Mouse (Mus musculus) testis, adult 2 months (tissue): Measurements from ENCODE around the gene Lsm11. TPM values are rescaled to one million over a fixed set of nuclear protein-coding genes. Genes with fewer than 3 reads are reported as not detected.

Source experiments
- H3K27ac ChIP-seq: fragments of 200-500 bp; 2 replicates; pipeline ENCODE4 v1.5.1; 2012; ENCODE audit warnings: low read depth, low read length; ENCODE audit not compliant: control insufficient read depth, insufficient read depth
- H3K27me3 ChIP-seq: fragments of 200-500 bp; 2 replicates; pipeline ENCODE4 v1.6.1; 2012; ENCODE audit warnings: mild to moderate bottlenecking, low read length, moderate library complexity; ENCODE audit not compliant: control insufficient read depth, insufficient read depth
- H3K36me3 ChIP-seq: fragments of 200-500 bp; 2 replicates; pipeline ENCODE4 v1.6.1; 2012; ENCODE audit warnings: mild to moderate bottlenecking, low read length; ENCODE audit not compliant: control insufficient read depth, insufficient read depth
- H3K4me1 ChIP-seq: fragments of 200-500 bp; 2 replicates; pipeline ENCODE4 v1.6.1; 2012; ENCODE audit warnings: low read length; ENCODE audit not compliant: control insufficient read depth, insufficient read depth
- H3K4me3 ChIP-seq: fragments of 200-500 bp; 2 replicates; pipeline ENCODE4 v1.5.1; 2012; ENCODE audit warnings: low read depth, mild to moderate bottlenecking, low read length, moderate library complexity, mixed read lengths; ENCODE audit not compliant: control insufficient read depth
- CTCF ChIP-seq: fragments of 200-500 bp; IDR thresholded peaks from 2 replicates; pipeline ENCODE4 v1.5.1; 2012; ENCODE audit warnings: low read depth, mild to moderate bottlenecking, inconsistent platforms, low read length, moderate library complexity; ENCODE audit not compliant: control insufficient read depth, insufficient read depth, insufficient replicate concordance
- POLR2A ChIP-seq: fragments of 200-500 bp; IDR thresholded peaks from 2 replicates; pipeline ENCODE4 v1.6.1; 2012; ENCODE audit warnings: low read depth, mild to moderate bottlenecking, inconsistent platforms, low read length, moderate library complexity; ENCODE audit not compliant: control insufficient read depth
- polyA plus RNA-seq: library from polyadenylated mRNA; depleted of rRNA; stranded (reverse); fragments of >200 nt; gene quantifications from 2 replicates; pipeline ENCODE4 v1.2.3, GENCODE M21; 2012

Gene Lsm11
- polyA plus RNA-seq, 1 experiment, result 1.5 TPM

DNA sequence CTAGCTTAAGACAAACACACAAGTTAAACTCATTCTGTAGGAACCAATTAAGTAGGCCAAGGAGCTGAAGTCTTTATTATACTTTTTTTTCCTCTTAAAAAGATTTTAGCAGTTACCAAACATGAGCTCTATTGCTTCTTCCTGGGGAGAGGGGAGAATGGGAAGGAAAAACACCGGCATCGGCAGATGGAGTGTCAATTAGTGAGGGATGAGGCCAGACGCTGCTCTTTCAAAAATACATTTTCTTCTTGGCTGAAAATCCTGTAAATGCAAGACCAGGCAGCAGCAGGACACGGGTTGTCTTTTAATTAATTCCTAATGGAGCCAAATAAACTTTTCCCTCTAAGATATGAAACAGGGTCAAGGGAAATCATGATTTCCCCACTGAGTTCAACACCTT lies 2.1 kb upstream of the Lsm11 start:
- peaks cover 8% of the 10 kb centered on the region for H3K4me1 ChIP-seq
- peaks cover 2% of the 10 kb centered on the region for H3K36me3 ChIP-seq
- no peak overlapping the region for H3K4me3 ChIP-seq
- TF ChIP-seq CTCF, result no peak
- TF ChIP-seq POLR2A, result no peak
- no peak overlapping the region for H3K27ac ChIP-seq
- no peaks in the 10 kb centered on the region for H3K27me3 ChIP-seq

DNA sequence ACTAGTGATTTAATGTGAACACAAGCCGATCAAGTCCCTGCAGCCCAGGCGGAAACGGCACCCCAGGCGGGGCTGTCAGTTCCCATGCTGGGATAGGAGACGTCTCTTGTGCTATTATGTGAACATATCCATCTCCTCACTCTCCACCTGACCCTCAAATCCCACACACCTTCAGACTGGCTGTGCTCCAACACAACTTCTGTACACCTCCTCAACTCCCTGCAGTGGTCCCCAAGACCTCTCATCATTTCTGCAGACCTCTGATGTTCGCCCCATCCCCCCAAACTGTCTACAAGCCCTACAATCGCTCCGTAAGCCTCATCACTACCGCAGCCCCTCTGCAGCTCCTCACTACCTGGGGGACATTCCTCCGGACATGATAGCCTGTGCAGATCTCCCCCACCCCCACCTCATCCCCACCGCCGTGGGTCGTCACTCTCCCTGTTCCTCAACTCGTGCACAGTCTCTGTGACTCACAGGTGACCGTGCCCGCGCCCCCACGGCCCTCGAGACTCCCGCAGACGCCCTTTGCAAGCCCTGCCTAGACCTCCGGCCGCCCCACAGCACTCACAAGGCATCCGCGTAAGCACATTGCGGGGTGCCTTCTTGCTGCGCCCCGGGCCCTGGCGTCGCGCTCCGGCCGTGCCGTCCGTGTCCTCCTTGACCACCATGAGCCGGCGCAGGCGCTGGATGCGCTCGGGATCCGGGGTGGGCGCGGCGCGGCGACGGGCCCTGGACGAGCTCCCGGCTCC lies 668 bp downstream of the Lsm11 start:
- TF ChIP-seq POLR2A (no peak), CTCF (no peak)
- Histone ChIP-seq H3K27ac (peak overlapping the region; percentile 77; the same call in 1 of the 2 replicates), H3K4me1 (peaks cover 8% of the 10 kb centered on the region), H3K4me3 (peak overlapping the region; percentile 93), H3K36me3 (no peaks in the 10 kb centered on the region; the same call in 1 of the 2 replicates), H3K27me3 (no peaks in the 10 kb centered on the region)

DNA sequence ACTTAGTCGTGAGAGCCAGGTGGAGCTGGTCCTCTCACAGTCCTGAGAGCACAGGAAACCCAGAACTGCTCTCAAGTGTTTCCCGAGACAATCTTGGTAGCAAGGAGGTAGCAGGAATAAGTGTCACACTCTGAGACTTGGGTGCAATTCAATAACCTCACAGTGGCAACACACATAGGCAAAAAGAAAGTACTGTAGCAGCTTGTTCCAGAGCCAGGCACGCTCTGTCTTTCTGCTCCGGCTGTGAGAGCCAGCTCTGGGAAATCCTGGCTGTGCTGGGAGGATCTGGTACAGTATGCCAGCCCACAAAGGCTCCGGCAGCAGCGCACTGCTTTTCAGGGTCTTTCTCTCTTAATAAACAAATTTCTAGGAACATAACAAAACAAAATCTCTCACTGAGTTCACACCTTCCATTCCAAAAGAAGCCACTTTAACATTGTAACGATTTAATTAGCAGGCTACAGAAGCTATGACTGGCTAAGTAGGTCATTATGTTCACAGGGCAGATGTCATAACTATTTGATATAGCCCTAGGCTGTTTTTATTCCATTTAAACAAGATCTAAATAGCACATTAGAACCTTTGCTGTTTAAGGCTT lies 1.5 kb downstream of the Lsm11 start:
- H3K4me1 ChIP-seq, result peaks cover 8% of the 10 kb centered on the region
- no peaks in the 10 kb centered on the region for H3K27me3 ChIP-seq
- H3K4me3 ChIP-seq, result no peak overlapping the region
- no peak for TF ChIP-seq POLR2A
- TF ChIP-seq CTCF, result no peak
- H3K27ac ChIP-seq, result no peak overlapping the region
- no peaks in the 10 kb centered on the region for H3K36me3 ChIP-seq

DNA sequence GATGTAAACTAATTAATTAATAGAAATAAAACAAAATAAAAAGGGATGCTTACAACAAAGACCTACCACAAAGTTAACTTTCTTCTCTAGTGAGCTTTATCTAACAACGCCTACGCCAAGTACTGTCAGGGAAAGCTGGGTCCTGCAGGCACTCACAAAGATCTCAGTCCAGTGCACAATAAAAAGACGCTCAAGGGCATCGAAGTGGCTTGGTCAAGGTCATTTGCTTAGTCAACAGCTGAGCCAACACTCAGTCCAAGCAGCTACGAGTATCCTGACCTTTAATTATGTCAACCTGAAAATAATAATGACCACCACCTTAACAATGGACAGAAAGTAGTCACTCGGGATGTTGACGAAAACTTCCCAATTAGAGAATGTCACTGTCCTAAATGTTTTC lies 2.5 kb downstream of the Lsm11 start:
- Histone ChIP-seq H3K27ac (no peak overlapping the region), H3K4me1 (peaks cover 8% of the 10 kb centered on the region), H3K27me3 (no peaks in the 10 kb centered on the region), H3K4me3 (no peak overlapping the region), H3K36me3 (no peaks in the 10 kb centered on the region)
- no peak for TF ChIP-seq CTCF
- no peak for TF ChIP-seq POLR2A

DNA sequence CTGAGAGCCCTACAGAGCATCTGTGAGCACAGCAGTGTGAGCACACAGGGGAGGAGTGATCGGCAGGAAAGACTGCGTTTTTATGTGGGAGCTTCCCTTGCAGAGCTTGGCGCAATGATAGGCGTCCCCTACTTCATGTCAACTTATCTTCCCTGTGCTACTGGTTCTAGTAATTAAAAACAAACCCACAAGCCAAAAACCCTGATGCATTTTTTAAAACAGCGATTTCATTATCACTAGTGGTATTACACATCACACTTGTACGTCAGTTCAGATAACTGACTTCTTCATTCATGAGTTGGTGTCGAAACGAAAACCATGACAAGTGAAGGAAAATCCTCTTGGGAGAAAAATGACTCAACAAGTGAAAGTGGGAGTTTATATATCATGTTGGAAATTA lies 5.8 kb downstream of the Lsm11 start:
- Histone ChIP-seq H3K4me1 (peaks cover 3% of the 10 kb centered on the region), H3K27me3 (no peaks in the 10 kb centered on the region), H3K27ac (no peak overlapping the region), H3K36me3 (no peaks in the 10 kb centered on the region), H3K4me3 (no peak overlapping the region)
- TF ChIP-seq CTCF, result no peak
- TF ChIP-seq POLR2A, result no peak

DNA sequence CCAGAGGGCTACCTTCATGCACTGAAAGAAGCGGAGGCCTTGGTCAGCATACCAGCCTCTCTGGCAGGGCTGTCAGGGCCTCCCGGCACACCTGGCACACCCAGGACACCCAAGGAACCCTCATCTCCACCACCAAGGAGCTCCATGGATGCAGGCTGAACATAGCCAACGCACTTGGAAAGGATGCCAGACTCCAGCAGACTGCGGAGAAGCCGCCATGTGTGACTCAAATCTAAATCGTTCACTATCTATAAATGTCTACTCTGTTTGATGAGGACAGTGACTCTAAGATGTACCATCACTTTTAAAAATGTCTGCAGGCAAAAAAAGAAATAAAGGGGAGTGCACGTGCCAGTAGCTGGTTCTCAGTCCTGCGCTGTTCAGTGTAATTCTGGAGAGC lies 7.3 kb downstream of the Lsm11 start:
- no peaks in the 10 kb centered on the region for H3K36me3 ChIP-seq

DNA sequence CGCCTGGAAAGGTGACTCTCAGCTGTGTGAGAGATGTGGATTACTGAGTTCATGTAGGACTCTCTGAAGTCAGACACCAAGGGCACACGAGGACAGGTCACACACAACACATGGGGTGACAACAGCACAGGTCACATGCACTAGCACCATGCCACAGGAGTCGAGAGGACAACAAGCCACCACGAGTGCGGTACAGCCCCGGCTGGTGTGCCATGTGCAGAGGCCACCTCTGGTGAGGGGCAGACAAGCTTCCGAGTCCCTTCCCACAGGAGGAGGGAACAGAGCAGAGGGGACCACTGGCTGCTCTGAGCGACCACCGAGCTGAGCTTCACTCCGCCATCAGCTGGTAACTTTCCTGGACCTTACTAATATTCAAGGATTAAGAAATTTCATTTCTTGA lies 12.0 kb downstream of the Lsm11 start:
- Histone ChIP-seq H3K27ac (no peak overlapping the region), H3K4me3 (no peak overlapping the region), H3K4me1 (no peaks in the 10 kb centered on the region), H3K27me3 (no peaks in the 10 kb centered on the region), H3K36me3 (no peaks in the 10 kb centered on the region)
- TF ChIP-seq POLR2A (no peak), CTCF (no peak)

More for the DNA sequence above, 7.3 kb downstream of the Lsm11 start:
- no peaks in the 10 kb centered on the region for H3K4me1 ChIP-seq
- no peak for TF ChIP-seq CTCF
- TF ChIP-seq POLR2A, result no peak
- no peak overlapping the region for H3K4me3 ChIP-seq
- H3K27me3 ChIP-seq, result no peaks in the 10 kb centered on the region
- H3K27ac ChIP-seq, result no peak overlapping the region

DNA sequence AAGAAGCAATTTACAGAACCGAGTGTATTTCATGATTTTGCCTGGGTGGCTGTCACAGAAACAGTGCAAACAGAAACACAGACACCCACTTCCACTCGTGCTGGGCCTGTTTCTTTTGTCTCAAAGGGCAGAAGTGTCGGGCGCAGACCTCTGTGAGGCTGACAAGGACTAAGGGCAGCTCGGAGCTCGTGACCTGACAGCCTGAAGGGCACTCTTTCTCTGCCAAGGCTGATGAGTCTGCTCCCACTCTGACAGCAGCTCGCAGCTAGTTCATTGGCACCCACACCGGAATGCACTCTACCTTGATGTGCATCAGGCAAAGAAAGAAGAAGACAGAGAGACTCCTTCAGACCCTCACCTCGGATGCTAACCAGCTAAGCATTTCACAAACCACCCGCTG lies 15.2 kb downstream of the Lsm11 start:
- no peaks in the 10 kb centered on the region for H3K36me3 ChIP-seq
- H3K27me3 ChIP-seq, result no peaks in the 10 kb centered on the region
- no peaks in the 10 kb centered on the region; the same call in 1 of the 2 replicates for H3K4me1 ChIP-seq
- H3K4me3 ChIP-seq, result no peak overlapping the region
- no peak overlapping the region for H3K27ac ChIP-seq
- TF ChIP-seq CTCF (no peak), POLR2A (no peak)
